Mouse (Mus musculus) left cerebral cortex, adult 8-10 months (tissue): ENCODE results near the gene Crybg3. TPM values are rescaled to one million over a fixed set of nuclear protein-coding genes. Genes with fewer than 3 reads are reported as not detected.

Source experiments
- DNase-seq, 2 experiments: peaks; one replicate each; pipeline ENCODE4 v3.0.0; 2022; ENCODE audit warnings: low spot score in 2 of 2
- total RNA-seq, 4 experiments: library from RNA; stranded (reverse); gene quantifications; 2 replicates each; pipeline ENCODE4 v1.2.4; 2022

Gene Crybg3
- total RNA-seq, 4 experiments from 2014 or later: 6.6 to 8.7 (median 8.2) TPM

- no peak for DNase-seq
Observed at GRCm38 (mm10) chr16:59583515-59583914, 17.3 kb downstream of the Crybg3 start.

GRCm38 (mm10) chr16:59579237-59579636 lies 21.5 kb downstream of the Crybg3 start:
- DNase-seq: no peak

- no peak for DNase-seq
Observed at GRCm38 (mm10) chr16:59573961-59574360, 26.8 kb downstream of the Crybg3 start.

GRCm38 (mm10) chr16:59572685-59573084 lies 28.1 kb downstream of the Crybg3 start:
- no peak for DNase-seq

- DNase-seq: no peak
Observed at GRCm38 (mm10) chr16:59570807-59571206, 30.0 kb downstream of the Crybg3 start.

DNA sequence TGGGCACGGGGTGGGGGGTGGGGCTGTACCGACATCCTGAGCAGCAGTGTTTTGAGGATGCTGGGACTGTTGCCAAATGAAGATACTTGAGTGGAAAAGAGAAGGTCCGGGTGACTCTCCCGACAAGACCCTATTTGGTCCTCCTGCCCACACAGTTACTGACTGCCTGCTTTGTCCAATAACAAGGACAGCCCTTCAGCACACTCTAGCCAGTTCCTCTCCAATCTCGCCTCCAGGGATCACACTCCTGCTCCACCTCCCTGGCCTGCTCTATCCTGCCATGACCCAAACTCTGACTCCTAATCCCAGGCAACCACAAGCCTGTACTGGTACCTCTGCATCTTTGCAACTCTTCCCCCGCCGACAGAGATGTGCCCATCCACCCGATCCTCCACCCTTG lies 30.9 kb downstream of the Crybg3 start:
- DNase-seq: no peak

- no peak for DNase-seq
Observed at GRCm38 (mm10) chr16:59567721-59568381, 32.9 kb downstream of the Crybg3 start.

DNA sequence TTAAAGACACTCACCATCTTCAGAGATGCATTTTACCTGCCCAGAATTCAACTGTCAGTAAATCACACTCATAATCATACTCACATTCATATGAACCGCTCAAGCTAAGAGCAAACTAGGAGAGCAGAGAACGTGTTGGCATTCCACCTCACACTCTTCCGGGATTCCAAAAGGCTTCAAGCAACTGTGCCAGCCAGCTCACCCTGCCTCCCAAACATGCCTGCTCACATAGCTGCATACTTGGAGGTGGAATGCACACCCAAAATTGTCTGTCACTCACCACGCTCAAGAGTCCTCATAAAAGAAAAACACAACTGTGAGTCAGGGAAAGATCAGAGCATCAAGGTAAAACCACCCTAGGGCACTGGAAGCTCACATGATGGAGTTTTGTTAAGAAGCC lies 34.3 kb downstream of the Crybg3 start:
- no peak for DNase-seq

- DNase-seq: no peak
Observed at GRCm38 (mm10) chr16:59565631-59566030, 35.1 kb downstream of the Crybg3 start.

- no peak for DNase-seq
Observed at GRCm38 (mm10) chr16:59564025-59564424, 36.8 kb downstream of the Crybg3 start.

- no peak for DNase-seq
Observed at GRCm38 (mm10) chr16:59559300-59560200, 41.2 kb downstream of the Crybg3 start.

DNA sequence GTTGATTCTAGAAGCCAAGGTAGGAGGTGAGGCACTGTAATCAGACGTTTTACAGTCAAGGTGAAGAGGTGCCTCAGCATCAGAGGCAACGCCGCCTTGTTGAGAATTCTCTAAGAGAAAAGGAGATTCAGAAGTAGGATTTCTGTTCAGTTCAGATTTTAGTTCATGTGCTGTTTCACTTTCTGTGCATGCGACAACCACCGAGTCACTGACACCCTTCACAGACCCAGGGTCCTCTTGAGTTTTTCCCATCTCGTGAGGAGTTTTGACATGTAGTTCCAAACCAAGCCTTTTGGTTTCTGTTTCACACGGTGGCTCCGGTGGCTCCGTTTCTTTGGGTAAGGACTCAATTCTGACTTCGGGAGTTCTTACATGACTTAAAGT lies 41.9 kb downstream of the Crybg3 start:
- no peak for DNase-seq

GRCm38 (mm10) chr16:59553490-59554161 lies 47.2 kb downstream of the Crybg3 start:
- DNase-seq: no peak

- no peak for DNase-seq
Observed at GRCm38 (mm10) chr16:59551507-59551906, 49.3 kb downstream of the Crybg3 start.

DNA sequence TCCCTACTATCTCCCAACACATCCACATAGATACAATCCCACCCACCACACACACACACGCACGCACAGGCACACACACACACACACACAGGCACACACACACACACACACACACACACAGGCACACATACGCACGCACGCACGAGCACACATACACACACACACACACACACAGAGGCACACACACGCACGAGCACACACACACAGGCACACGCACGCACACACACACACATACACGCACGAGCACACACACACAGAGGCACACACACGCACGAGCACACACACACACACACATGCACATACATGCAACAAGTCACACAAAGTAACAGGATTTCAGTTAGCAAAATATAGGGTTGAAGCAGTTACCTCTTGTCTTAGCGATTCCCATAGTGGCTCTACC lies 51.1 kb downstream of the Crybg3 start:
- DNase-seq: no peak

- no peak for DNase-seq
Observed at GRCm38 (mm10) chr16:59548582-59548947, 52.2 kb downstream of the Crybg3 start.

DNA sequence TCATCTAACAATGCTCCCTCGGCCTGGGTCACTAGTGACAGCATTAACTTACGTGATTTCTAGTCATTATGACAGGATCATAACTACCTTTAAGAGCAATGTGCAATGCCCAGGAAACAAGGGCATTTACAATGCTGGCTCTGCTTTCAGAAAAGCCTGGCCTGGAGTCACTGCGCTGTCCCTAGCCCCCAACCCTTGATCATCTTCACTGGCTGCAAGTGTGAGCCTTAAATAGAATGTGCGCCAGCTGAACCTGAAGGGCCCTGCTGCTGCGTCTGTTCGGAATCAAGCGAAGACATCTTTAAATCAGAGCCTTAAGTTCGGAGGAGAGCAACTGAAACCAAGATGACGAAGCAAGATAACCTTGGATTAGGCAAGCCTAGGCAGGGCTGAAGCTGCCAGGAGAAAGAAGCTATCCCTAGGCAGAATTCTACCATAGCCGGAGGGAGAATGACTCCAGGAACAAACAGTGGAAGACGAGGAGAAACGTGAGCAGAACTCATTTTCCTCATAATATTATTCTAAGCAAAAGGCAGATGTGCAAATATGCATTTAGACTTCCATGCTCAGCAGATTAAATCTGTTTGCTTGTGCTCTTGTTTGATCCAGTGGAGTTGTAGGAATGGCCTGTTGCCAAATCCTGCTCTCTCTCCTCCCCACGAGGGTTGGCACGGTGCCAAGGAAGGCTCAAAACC lies 52.7 kb downstream of the Crybg3 start:
- DNase-seq: peak; percentile 30 to 43

- DNase-seq: peak; percentile 16 to 58
Observed at GRCm38 (mm10) chr16:59547466-59547865, 53.3 kb downstream of the Crybg3 start.

- DNase-seq: no peak
Observed at GRCm38 (mm10) chr16:59545360-59545759, 55.4 kb downstream of the Crybg3 start.

DNA sequence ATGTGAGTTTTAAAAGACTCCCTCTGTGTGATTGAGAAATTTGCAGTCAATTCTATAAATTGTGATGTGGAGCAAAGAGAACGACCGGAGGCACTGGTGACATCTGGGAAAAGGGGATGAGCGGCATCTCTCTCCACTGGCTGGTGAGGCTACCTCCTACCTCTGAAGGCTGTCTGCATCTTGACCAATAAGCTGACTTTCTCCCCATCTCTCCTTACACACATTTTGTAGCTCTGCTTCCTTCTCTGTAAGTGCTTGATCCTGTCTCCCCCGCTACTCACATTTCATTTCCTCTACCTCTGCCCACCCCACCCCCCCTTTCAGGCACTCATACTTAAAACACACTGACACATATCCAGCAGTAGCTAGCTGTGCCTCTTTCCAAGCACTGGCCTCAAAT lies 59.4 kb downstream of the Crybg3 start:
- DNase-seq: no peak

DNA sequence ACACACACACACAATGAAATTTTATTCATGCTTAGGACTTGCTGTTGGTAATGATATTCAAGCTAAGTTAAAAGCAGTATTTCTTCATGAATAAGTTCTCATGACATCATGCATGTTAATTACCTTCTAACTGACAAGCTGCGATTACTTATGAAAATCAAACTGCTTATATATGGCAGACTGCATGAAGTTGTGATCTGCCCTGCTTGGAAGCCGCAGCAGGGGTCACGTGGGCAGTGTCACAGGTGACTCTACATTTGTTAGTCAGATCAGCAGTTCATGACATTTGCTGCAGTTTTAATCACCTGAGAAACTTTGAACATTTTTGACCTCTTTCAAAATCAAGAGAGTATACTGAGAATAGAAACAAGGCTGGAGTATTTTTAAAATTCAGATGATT lies 59.8 kb downstream of the Crybg3 start:
- no peak for DNase-seq

DNA sequence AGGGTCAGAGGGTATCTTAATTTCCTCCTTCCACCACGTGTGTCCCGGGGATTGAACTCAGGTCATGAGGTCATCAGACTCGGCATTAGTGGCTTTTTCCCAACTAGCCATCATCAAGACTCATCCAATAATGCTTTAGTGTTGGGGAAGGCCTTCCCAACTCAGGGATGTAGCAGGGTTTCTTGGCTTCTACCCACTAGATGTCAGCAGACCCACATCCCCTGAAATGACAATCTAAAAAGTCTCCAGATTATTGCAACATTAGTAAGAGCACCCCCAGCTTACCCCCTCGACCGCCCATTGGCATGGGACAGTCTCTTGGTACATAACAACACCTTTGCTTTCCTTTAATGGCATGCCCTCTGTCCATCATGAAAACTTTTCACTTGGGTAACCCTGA lies 65.1 kb downstream of the Crybg3 start:
- no peak for DNase-seq
